Comparison of ENCODE assay signal across 30 mouse cellular contexts in genomic region chr3:92694613-92695012, GRCm38 (mm10). TPM values are rescaled to one million over a fixed set of nuclear protein-coding genes. Genes with fewer than 3 reads are reported as not detected.
"Had no signal": no experiment of that assay in that cellular context is flagged by ENCODE, and none has a peak within 500 bp of the region (broad histone marks: within the 10 kb centered on the region; RNA-seq: fewer than 3 reads in every experiment).

No protein-coding gene starts in this region.

- H3K9ac ChIP-seq: embryonic facial prominence, embryonic 12.5 days; embryonic facial prominence, embryonic 13.5 days; embryonic facial prominence, embryonic 15.5 days; forebrain, embryonic 12.5 days; forebrain, embryonic 13.5 days; forebrain, embryonic 15.5 days; forebrain, postnatal 0 days had no signal

- H3K27ac ChIP-seq: embryonic facial prominence, embryonic 10.5 days; embryonic facial prominence, embryonic 12.5 days; embryonic facial prominence, embryonic 13.5 days; embryonic facial prominence, embryonic 15.5 days; forebrain, embryonic 10.5 days; forebrain, embryonic 12.5 days; forebrain, embryonic 13.5 days; forebrain, embryonic 15.5 days; gastrocnemius, adult 2 months; heart, adult 2 months; heart, embryonic 10.5 days had no signal

- H3K9me3 ChIP-seq: embryonic facial prominence, embryonic 10.5 days; embryonic facial prominence, embryonic 12.5 days; embryonic facial prominence, embryonic 13.5 days; embryonic facial prominence, embryonic 15.5 days; forebrain, embryonic 10.5 days; forebrain, embryonic 12.5 days; forebrain, embryonic 13.5 days; forebrain, embryonic 15.5 days; heart, embryonic 10.5 days had no signal

- H3K36me3 ChIP-seq: embryonic facial prominence, embryonic 10.5 days; embryonic facial prominence, embryonic 12.5 days; embryonic facial prominence, embryonic 13.5 days; embryonic facial prominence, embryonic 15.5 days; forebrain, embryonic 10.5 days; forebrain, embryonic 12.5 days; forebrain, embryonic 15.5 days; heart, embryonic 10.5 days had no signal

- H3K4me1 ChIP-seq: embryonic facial prominence, embryonic 10.5 days; embryonic facial prominence, embryonic 12.5 days; embryonic facial prominence, embryonic 13.5 days; embryonic facial prominence, embryonic 15.5 days; forebrain, embryonic 10.5 days; forebrain, embryonic 12.5 days; forebrain, embryonic 13.5 days; forebrain, embryonic 15.5 days; heart, embryonic 10.5 days had no signal

- H3K4me3 ChIP-seq: embryonic facial prominence, embryonic 10.5 days; embryonic facial prominence, embryonic 12.5 days; embryonic facial prominence, embryonic 13.5 days; embryonic facial prominence, embryonic 15.5 days; erythroblast, embryonic 14.5 days; forebrain, embryonic 10.5 days; forebrain, embryonic 12.5 days; forebrain, embryonic 13.5 days; forebrain, embryonic 15.5 days; gastrocnemius, adult 2 months; heart, adult 2 months; heart, embryonic 10.5 days had no signal

- DNase-seq: cerebellum, adult 9-11 months; cerebellum, postnatal 10 days; cerebellum, postnatal 14 days; cerebellum, postnatal 25 days; cerebellum, postnatal 36 days; embryo, embryonic 11 days; forebrain, postnatal 0 days; gastrocnemius, adult 2 months; gastrocnemius, postnatal 10 days; gastrocnemius, postnatal 14 days; gastrocnemius, postnatal 25 days; gastrocnemius, postnatal 36 days; heart, adult 11 months; heart, adult 18-20 months; heart, adult 2 months had no signal

RNA-seq across cellular contexts. Expression of gene Lce1d, which starts 7.6 kb away (rescaled TPM):
- total RNA-seq: common myeloid progenitor, adult 5-6 weeks; forebrain, postnatal 0 days; gastrocnemius, adult 18-20 months; gastrocnemius, adult 2 months; gastrocnemius, postnatal 10 days; gastrocnemius, postnatal 14 days; gastrocnemius, postnatal 25 days; gastrocnemius, postnatal 36 days; gastrocnemius, postnatal 4 days; granulocyte monocyte progenitor cell, adult 5-6 weeks; heart, adult 18-20 months; heart, adult 2 months; heart, adult 8-10 months had no signal

RNA-seq across cellular contexts. Expression of gene Lce1e, which starts 14.3 kb away (rescaled TPM):
- total RNA-seq: common myeloid progenitor, adult 5-6 weeks; forebrain, postnatal 0 days; gastrocnemius, adult 18-20 months; gastrocnemius, adult 2 months; gastrocnemius, postnatal 10 days; gastrocnemius, postnatal 14 days; gastrocnemius, postnatal 25 days; gastrocnemius, postnatal 36 days; gastrocnemius, postnatal 4 days; granulocyte monocyte progenitor cell, adult 5-6 weeks; heart, adult 18-20 months; heart, adult 2 months; heart, adult 8-10 months had no signal

RNA-seq across cellular contexts. Expression of gene Lce1c, which starts 15.6 kb away (rescaled TPM):
- total RNA-seq: common myeloid progenitor, adult 5-6 weeks; forebrain, postnatal 0 days; gastrocnemius, adult 18-20 months; gastrocnemius, adult 2 months; gastrocnemius, postnatal 10 days; gastrocnemius, postnatal 14 days; gastrocnemius, postnatal 25 days; gastrocnemius, postnatal 36 days; granulocyte monocyte progenitor cell, adult 5-6 weeks; heart, adult 18-20 months; heart, adult 2 months; heart, adult 8-10 months had no signal

RNA-seq across cellular contexts. Expression of gene Lce1a2, which starts 24.5 kb away (rescaled TPM):
- total RNA-seq: common myeloid progenitor, adult 5-6 weeks; forebrain, postnatal 0 days; gastrocnemius, adult 18-20 months; gastrocnemius, adult 2 months; gastrocnemius, postnatal 10 days; gastrocnemius, postnatal 14 days; gastrocnemius, postnatal 25 days; gastrocnemius, postnatal 36 days; gastrocnemius, postnatal 4 days; granulocyte monocyte progenitor cell, adult 5-6 weeks; heart, adult 18-20 months; heart, adult 2 months; heart, adult 8-10 months had no signal

RNA-seq across cellular contexts. Expression of gene Lce1f, which starts 25.5 kb away (rescaled TPM):
- total RNA-seq: common myeloid progenitor, adult 5-6 weeks; forebrain, postnatal 0 days; gastrocnemius, adult 18-20 months; gastrocnemius, adult 2 months; gastrocnemius, postnatal 10 days; gastrocnemius, postnatal 14 days; gastrocnemius, postnatal 25 days; gastrocnemius, postnatal 36 days; gastrocnemius, postnatal 4 days; granulocyte monocyte progenitor cell, adult 5-6 weeks; heart, adult 18-20 months; heart, adult 2 months; heart, adult 8-10 months had no signal
